Mouse (Mus musculus): ENCODE data around the gene Klf7. TPM values are rescaled to one million over a fixed set of nuclear protein-coding genes. Genes with fewer than 3 reads are reported as not detected.

Klf7 gene
- polyA plus RNA-seq, 1 experiment = 18.2 TPM

DNA sequence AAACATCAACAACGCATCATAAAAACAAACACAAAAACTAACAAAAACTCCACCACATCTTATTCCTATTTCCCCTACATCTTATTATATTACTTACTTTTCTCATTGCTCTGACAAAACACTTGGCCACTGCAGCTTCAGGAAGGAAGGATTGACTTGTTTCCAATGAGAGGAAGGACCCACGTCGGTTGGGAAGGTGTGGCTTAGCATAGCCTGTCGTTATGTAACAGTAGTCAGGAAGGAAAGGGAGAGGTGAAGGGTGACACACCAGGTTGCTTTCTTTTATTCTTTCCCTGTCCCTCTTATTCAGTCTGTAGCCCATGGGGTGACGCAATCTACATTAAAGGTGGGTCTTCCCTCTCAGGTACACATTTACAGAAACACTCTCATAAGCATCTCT lies 129.6 kb downstream of the Klf7 start:
- DNase-seq (ENCODE audit: extremely low spot score in 1 of 2, low spot score in 1 of 2) = no peak

DNA sequence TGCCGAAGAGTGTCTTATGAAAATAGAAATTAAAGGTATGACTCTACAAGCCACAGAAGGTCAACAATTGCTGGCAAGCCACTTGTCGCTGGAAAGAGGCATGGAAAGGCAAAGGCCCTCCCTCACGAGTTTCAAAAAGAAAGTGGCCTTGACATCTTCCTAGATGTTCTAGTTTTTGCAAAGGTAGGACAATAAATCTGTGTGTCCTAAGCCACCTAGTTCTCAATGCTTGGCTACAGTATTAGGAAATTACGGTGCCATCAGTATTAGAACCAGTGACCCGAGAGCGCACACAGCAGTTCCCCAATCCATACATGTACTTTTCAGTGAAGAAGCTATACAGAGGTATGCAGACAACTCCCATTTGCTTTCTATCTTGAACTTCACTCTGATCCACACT lies 131.7 kb downstream of the Klf7 start:
- no peak for DNase-seq (ENCODE audit: extremely low spot score in 1 of 2, low spot score in 1 of 2)

DNA sequence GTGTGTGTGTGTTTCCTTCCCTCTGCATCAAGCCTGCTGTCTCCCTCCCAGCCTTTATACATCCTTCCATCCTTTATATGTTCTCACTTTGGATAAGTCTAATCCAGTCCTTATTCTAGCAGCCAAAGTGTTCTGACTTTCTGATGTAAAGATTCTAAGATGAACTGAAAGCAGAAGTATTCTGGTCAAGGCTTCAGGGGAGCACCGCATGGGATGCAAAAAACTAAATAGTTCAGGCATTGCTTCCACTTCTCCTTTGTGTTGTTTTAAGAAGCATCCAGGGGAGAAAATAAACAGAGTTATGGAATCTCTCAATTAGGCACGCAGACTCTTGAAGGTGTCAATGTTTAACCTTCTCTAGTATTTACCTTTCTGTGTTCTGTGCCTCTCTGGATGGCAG lies 141.3 kb downstream of the Klf7 start:
- no peak for DNase-seq (ENCODE audit: extremely low spot score in 1 of 2, low spot score in 1 of 2)

Measured in frontal cortex, adult 2 months (tissue).